Mouse (Mus musculus) C2C12 (cell line): ENCODE data around the gene Mosmo. TPM values are rescaled to one million over a fixed set of nuclear protein-coding genes. Genes with fewer than 3 reads are reported as not detected.
A peak's percentile ranks its signal among the peaks of the same experiment; 100 is the strongest.

ENCODE experiments used
- H3K27me3 ChIP-seq: one replicate; pipeline ENCODE4 v1.6.1; 2011; ENCODE audit not compliant: control insufficient read depth, insufficient read depth, insufficient read length
- H3K36me3 ChIP-seq: one replicate; pipeline ENCODE4 v1.6.1; 2011; ENCODE audit not compliant: control insufficient read depth, insufficient read depth
- H3K4me3 ChIP-seq: one replicate; pipeline ENCODE4 v1.5.1; 2011; ENCODE audit warnings: mild to moderate bottlenecking, control low read depth; ENCODE audit not compliant: poor library complexity, insufficient read depth, severe bottlenecking
- H3K79me2 ChIP-seq: one replicate; pipeline ENCODE4 v1.6.1; 2011; ENCODE audit not compliant: control insufficient read depth, insufficient read depth
- H3K79me3 ChIP-seq: one replicate; pipeline ENCODE4 v1.6.1; 2011; ENCODE audit warnings: low read depth, control low read depth
- H3ac ChIP-seq: one replicate; pipeline ENCODE3; 2011; ENCODE audit warnings: low read depth; ENCODE audit not compliant: control insufficient read depth, insufficient read length
- CEBPB ChIP-seq: IDR thresholded peaks from one replicate; pipeline ENCODE4 v1.6.1; 2011; ENCODE audit warnings: low read depth, mild to moderate bottlenecking, control low read depth, moderate library complexity
- CTCF ChIP-seq: IDR thresholded peaks from one replicate; pipeline ENCODE4 v1.5.1; 2011; ENCODE audit not compliant: control insufficient read depth, insufficient read depth, insufficient read length
- FOSL1 ChIP-seq: IDR thresholded peaks from one replicate; pipeline ENCODE4 v1.8.0; 2011; ENCODE audit warnings: mild to moderate bottlenecking, low read length; ENCODE audit not compliant: poor library complexity, insufficient read depth, severe bottlenecking
- MAX ChIP-seq: IDR thresholded peaks from one replicate; pipeline ENCODE4 v1.6.1; 2011; ENCODE audit warnings: mild to moderate bottlenecking, control low read depth
- MYOD1 ChIP-seq: IDR thresholded peaks from one replicate; pipeline ENCODE4 v1.6.1; 2011; ENCODE audit warnings: low read depth; ENCODE audit not compliant: control insufficient read depth, insufficient read length
- MYOG ChIP-seq: IDR thresholded peaks from one replicate; pipeline ENCODE4 v1.6.1; 2011; ENCODE audit not compliant: control insufficient read depth, insufficient read length; ENCODE audit errors: extremely low read depth
- USF1 ChIP-seq: IDR thresholded peaks from one replicate; pipeline ENCODE4 v1.6.1; 2011; ENCODE audit warnings: low read depth, mild to moderate bottlenecking, control low read depth, moderate library complexity
- polyA plus RNA-seq: library from polyadenylated mRNA; unstranded; fragments of >200 nt; fragmentation: generic; extraction: Trizol; gene quantifications from one replicate; pipeline ENCODE4 v1.2.1, GENCODE M21; 2012; ENCODE audit warnings: missing spikeins

The Mosmo gene
- polyA plus RNA-seq, 1 experiment: 21.3 TPM

DNA sequence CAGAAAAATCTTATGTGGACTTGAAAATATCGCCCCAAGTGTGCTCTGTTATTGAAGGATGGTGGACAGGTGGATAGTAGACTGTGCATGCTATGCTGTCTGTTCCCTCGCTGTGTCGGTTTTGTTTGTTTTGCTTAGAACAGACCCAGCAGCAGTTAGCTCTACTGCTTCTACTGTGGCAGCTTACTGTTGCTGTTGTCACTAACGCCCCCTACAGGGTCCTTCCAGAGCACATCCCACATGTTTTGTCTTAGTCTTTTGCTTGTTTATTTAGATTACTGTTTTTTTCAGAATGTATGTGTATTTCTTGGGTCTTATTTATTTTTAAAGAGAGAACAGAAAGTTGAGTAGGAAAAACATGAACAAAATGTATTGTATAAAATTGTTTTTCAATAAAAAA lies 34.2 kb upstream of the Mosmo start:
- H3K4me3 ChIP-seq: no peak overlapping the region
- peaks cover 70% of the 10 kb centered on the region for H3K36me3 ChIP-seq
- H3K79me3 ChIP-seq: no peaks in the 10 kb centered on the region
- no peak overlapping the region for H3ac ChIP-seq
- H3K27me3 ChIP-seq: no peaks in the 10 kb centered on the region
- TF ChIP-seq MYOG: no peak
- no peak for TF ChIP-seq CEBPB
- TF ChIP-seq MYOD1: no peak
- TF ChIP-seq USF1: no peak
- TF ChIP-seq FOSL1: no peak
- TF ChIP-seq CTCF: no peak
- TF ChIP-seq MAX: no peak
- no peaks in the 10 kb centered on the region for H3K79me2 ChIP-seq

DNA sequence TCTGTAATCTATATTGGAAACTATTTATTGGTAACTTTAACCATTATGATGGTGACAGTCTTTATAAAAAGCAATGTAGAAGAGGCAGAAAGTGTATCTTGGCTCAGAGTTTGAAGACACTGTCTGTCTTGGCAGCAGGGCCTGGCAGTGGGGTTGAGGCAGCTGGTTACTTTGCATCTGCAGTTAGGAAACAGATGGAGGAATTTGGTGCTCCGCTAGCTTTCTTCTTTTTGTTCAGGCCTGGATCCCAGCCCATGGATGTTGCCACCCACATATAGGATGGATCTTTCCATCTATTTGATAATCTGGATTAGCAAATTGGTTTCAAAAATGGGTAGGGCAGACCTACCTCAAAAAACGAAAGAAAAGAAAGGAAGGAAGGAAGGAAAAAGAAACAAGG lies 29.6 kb upstream of the Mosmo start:
- no peak overlapping the region for H3K4me3 ChIP-seq
- H3K36me3 ChIP-seq: peaks cover 84% of the 10 kb centered on the region
- H3K79me2 ChIP-seq: no peaks in the 10 kb centered on the region
- TF ChIP-seq FOSL1: no peak
- no peak for TF ChIP-seq USF1
- TF ChIP-seq CEBPB: no peak
- TF ChIP-seq MYOD1: no peak
- TF ChIP-seq MAX: no peak
- TF ChIP-seq CTCF: no peak
- no peak for TF ChIP-seq MYOG
- no peaks in the 10 kb centered on the region for H3K27me3 ChIP-seq
- no peaks in the 10 kb centered on the region for H3K79me3 ChIP-seq
- H3ac ChIP-seq: no peak overlapping the region

DNA sequence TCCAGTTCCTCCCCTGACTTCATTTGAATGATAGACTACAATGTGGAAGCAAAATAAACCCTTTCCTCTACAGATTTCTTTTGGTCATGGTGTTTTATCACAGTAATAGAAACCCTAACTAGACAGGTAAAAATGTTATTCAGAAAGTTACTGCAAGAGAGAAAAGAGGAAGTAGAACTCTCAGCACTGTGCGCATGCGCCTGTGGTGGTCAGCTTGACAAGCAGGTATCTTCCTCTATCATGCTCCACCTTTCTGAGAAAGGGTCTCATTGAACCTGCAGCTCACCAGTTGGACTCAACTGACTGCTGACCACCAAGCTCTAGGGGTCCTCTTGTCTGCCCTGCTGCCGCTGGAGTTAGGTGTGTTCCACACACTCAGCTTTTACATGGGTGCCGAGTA lies 15.3 kb upstream of the Mosmo start:
- Histone ChIP-seq H3ac (no peak overlapping the region), H3K27me3 (no peaks in the 10 kb centered on the region), H3K36me3 (peaks cover 33% of the 10 kb centered on the region), H3K79me3 (no peaks in the 10 kb centered on the region), H3K4me3 (no peak overlapping the region), H3K79me2 (no peaks in the 10 kb centered on the region)
- no peak for TF ChIP-seq CEBPB

- Histone ChIP-seq H3K36me3 (no peaks in the 10 kb centered on the region), H3K27me3 (no peaks in the 10 kb centered on the region), H3K79me2 (no peaks in the 10 kb centered on the region), H3K79me3 (no peaks in the 10 kb centered on the region), H3K4me3 (no peak within 1 kb of the TSS), H3ac (no peak within 1 kb of the TSS)
- peak; percentile 79 for TF ChIP-seq CTCF
- TF ChIP-seq USF1: no peak
Measured at GRCm38 (mm10) chr7:120670153-120670875, 7.1 kb upstream of the Mosmo start, which contains the start of gene Pdzd9. Gene Pdzd9 (minus strand): TSS chr7:120670343.

DNA sequence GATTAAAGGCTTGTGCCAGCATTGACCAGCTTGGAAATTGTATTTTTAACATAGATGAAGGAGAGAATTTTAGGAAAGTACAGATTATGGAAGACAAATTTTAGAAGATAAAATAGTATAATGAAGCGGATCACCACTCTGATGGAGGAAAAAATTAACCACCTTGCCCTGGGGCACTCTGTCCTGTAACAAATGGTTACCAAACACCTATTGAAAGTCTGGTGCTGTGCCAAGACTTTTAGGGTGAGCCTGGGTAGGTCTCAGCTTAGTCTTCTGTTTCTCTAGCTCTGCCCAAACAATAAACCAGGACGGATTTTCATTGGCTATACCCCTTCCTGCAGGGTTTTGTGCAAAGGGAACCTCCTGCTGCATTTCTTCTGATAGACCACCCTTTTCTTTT lies 6.1 kb upstream of the Mosmo start:
- TF ChIP-seq CEBPB: no peak
- TF ChIP-seq CTCF: no peak
- TF ChIP-seq FOSL1: no peak
- TF ChIP-seq MYOG: no peak
- TF ChIP-seq MYOD1: no peak
- TF ChIP-seq USF1: no peak
- no peak for TF ChIP-seq MAX
- H3K36me3 ChIP-seq: no peaks in the 10 kb centered on the region
- no peak overlapping the region for H3ac ChIP-seq
- H3K79me3 ChIP-seq: no peaks in the 10 kb centered on the region
- H3K4me3 ChIP-seq: no peak overlapping the region
- H3K79me2 ChIP-seq: peaks cover under 1% of the 10 kb centered on the region
- no peaks in the 10 kb centered on the region for H3K27me3 ChIP-seq

DNA sequence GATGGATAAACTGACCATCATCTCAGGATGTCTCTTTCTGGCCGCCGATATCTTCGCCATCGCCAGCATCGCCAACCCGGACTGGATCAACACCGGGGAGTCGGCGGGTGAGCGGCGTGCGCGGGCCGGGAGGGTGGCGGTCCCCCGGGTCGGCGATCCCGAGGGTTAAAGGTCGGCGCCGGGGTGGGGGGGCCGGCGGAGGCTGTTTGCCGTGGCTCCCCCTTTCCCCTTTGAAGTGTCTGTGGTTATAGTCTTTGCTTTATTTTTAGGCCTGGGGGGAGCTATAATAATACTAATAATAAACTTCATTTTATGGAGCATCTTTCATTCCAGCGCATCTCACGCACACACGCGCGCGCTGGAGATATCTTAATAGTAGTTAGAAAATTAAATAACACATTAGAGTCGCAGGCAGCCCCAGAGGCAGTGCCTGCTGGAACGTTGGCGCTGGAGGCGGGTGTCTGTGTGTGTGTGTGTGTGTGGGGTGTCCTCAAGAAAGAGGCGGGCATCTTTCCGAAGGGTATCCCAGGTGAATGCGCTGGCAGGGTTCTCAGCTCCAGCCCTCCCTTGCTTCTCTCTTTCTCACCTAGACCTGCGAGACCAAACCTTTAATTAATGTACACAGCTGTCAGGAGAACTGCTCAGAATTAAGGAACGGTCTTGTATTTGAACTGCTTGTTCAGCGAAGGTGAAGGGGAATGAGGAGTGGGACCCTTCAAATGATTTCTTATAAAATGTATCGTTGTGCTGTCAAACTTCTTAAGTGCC lies 530 bp downstream of the Mosmo start:
- Histone ChIP-seq H3K79me2 (peaks cover 62% of the 10 kb centered on the region), H3K4me3 (peak overlapping the region; percentile 49), H3K79me3 (peaks cover 48% of the 10 kb centered on the region), H3K36me3 (no peaks in the 10 kb centered on the region), H3ac (peak overlapping the region; percentile 90), H3K27me3 (no peaks in the 10 kb centered on the region)
- TF ChIP-seq CEBPB (no peak), CTCF (no peak), MYOG (no peak), MYOD1 (no peak), USF1 (no peak), FOSL1 (no peak), MAX (no peak)
